Mouse (Mus musculus) natural killer cell, adult 2 months (primary cell): Measurements from ENCODE around the gene Rcn3.

Experiments
- DNase-seq, 2 experiments: peaks; one replicate each; pipeline ENCODE4 v3.0.0; 2022; ENCODE audit warnings: low spot score in 2 of 2

Rcn3 gene

GRCm38 (mm10) chr7:45073949-45074348 is 18.1 kb downstream of the Rcn3 start:
- DNase-seq, result no peak

GRCm38 (mm10) chr7:45073171-45073707 is 18.8 kb downstream of the Rcn3 start:
- peak; percentile 66 to 77 for DNase-seq

DNA sequence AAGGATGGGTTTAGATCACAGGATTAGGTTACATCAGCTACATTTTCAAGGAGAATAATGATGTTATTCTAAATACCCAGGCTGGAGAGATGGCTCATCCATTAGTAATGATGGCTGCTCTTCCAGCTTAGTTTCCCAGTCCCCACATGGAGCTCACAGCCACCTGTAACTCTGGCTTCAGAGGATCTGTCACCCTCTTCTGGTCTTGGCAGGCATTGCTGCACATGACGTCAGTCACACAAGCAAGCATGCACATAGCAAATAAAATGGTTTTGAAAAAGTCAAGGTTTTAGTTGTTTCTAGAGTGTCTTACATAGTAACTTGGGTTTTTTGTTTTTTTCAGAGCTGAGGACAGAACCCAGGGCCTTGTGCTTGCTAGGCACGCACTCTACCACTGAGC is 19.8 kb downstream of the Rcn3 start:
- no peak for DNase-seq

DNA sequence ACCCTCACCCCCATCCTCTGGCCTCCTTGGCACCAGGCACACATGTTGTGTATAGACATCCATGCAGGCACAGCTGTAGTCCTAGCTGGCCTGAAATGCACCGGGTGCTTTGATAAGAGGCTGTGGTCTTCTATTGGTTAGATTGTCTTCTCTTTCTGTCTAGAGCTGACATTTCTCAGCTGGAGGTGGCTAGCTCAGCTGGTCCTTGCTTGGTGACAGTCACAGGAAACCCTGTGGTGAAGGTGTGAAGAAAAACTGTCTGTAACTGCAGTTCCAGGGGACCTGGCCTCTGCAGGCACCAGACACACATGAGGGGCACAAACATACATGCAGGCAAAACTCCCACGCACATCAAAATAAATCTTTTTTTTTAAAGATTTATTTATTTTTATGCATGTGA is 22.4 kb downstream of the Rcn3 start:
- peak; percentile 76 to 86 for DNase-seq

DNA sequence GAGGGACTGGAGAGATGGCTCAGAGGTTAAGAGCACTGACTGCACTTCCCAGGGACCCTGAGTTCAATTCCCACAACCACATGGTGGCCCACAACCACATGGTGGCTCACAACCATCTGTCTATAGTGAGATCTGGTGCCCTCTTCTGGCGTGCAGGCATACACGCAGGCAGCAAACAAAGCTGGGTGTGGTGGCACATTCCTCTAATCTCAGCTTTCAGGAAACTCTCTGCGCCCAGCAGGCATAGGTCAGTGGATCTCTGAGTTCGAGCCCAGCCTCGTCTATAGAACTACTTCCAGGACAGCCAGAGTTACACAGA is 24.1 kb downstream of the Rcn3 start:
- DNase-seq, result peak; percentile 50 to 56

DNA sequence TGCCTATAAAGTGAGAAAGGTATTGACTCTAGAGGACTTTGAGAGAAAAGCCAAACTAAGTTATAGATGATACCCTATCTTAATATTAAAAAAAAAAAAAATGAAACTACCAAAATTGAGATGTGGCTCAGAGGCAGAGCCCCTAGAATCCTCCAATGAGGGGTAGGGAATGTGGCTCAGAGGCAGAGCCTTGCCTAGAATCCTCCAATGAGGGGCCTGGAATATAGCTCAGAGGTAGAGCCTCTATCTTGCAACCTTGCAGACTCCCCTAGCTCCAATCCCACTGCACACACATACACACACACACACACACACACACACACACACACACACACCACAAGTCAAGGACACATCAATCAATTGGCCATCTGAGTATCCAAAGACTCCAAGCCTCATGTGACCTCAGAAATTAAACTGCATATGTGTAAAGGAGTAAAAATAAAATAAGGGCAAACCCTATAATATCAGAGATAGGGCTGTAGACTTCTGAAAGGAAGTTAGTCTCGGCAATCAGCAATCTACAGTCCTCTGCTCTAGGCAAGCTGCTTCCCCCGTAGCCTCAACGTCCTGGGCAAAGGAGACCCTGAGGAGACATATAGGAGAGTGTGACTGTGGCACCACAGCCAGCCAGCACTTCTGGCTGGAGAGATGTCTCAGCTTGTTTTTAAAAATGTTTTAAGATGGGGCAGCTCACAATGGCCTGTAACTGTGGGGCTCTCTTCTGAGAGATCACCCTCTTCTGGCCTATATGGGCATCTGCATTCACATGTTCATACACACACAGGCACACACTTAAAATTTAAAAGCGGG is 24.6 kb downstream of the Rcn3 start:
- DNase-seq, result no peak

DNA sequence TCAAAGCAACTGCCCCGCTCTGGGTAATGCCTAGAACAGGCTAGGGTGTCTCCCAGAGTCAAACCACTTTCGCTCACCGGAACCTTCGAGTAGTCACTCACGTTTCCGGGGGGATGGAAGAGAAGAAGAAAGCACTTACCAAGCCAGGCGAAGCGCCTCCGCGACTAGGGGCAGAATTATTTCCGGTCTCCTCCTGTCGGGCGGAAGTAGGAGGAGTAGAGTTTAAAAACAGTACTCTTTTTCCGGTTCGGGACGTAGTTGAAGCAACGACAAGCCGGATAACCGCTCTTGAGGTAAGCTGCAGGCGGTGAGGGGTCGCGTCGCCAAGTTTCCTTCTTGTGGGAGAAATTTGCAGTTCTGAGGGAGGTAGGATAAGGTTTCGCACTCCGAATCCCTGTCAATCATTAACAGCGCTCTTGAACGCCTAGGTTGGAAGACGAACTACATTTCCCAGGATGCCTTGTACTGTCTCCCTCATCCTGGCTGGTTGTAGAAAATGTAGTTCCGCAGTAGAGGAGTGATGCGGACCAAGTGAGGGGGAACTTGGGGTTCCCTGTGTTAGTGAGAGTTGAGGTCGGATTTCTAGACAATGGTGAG is 29.7 kb downstream of the Rcn3 start, which contains the start of the genes Nosip and Prrg2:
TSS of gene Nosip (plus strand) at position 191 of the 597 bp plus-strand sequence.
TSS of gene Prrg2 (minus strand) at position 439 of the 597 bp plus-strand sequence.
- DNase-seq, result peak; percentile 94

GRCm38 (mm10) chr7:45061532-45062075 is 30.4 kb downstream of the Rcn3 start:
- DNase-seq, result no peak

DNA sequence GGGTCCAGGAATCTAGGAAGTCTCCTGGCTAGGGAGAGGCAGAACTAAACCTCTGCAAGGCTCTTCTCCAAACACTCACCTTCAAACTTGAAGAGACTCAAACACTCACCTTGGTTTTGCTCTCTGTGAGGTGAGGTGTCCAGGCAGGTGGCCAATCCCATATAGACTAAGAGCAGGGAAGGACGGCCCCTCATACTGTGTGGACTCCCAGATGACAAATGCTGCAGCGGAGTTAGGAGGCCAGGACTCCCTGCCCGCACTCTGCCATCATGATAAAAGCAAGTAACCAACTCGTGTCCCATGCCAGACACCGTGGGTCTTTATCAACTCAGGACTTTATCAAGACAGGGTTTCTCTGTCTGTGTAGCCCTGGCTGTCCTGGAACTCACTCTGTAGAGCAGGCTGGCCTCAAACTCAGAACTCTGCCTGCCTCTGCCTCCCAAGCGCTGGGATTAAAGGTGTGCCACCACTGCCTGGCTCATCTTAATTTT is 31.3 kb downstream of the Rcn3 start:
- DNase-seq, result no peak

- no peak for DNase-seq
These were observed 33.1 kb downstream of the Rcn3 start for GRCm38 (mm10) chr7:45058607-45059571.

DNA sequence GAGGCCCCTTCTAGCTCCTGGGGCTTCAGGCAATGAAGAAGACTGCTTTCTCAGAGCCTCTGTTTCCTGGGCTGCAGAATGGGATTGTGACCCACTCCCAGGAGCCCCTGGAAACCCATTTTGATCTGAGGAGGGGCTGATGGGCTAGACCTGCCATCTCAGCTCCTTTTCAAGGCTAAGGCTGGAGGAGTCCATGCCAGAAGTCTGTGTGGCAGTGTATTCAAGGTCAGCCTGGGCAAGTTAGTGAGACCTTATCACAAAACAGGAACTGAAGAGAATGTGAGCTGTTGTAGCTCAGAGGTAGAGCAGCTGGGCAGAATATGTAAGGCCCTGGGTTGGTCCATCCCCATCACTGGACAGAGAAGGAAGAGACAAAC is 35.1 kb downstream of the Rcn3 start:
- DNase-seq, result no peak

DNA sequence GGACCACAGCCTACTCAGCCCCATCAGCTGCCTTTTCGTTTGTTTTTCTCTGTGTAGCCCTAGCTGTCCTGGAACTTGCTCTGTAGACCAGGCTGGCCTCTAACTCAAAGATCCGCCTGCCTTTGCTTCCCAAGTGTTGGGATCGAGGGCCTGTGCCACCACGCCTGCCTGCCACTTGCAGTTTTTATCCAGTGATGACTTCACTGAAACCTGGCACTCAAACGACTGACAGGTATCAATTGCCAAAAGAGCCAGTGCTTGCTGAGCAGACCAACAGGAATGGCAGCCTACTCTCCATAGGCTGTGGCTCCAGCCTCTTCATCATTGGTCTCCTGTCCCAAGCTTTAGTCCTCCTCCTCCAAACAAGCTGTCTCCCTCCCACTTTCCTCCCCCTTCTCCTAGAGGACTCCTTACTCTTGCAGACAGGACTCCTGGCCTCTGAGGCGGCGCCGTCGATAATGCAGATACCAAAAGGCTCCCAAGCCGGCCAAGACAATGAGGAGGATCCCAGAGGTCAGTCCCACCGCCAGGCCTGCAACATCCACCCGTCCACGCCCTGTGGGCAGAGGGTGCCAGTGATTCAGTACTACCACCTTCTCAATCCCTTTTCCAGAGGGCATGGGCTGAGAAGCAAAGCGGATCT is 35.6 kb downstream of the Rcn3 start:
- DNase-seq, result no peak

GRCm38 (mm10) chr7:45053931-45054510 is 38.0 kb downstream of the Rcn3 start:
- DNase-seq, result peak; percentile 88 to 93

DNA sequence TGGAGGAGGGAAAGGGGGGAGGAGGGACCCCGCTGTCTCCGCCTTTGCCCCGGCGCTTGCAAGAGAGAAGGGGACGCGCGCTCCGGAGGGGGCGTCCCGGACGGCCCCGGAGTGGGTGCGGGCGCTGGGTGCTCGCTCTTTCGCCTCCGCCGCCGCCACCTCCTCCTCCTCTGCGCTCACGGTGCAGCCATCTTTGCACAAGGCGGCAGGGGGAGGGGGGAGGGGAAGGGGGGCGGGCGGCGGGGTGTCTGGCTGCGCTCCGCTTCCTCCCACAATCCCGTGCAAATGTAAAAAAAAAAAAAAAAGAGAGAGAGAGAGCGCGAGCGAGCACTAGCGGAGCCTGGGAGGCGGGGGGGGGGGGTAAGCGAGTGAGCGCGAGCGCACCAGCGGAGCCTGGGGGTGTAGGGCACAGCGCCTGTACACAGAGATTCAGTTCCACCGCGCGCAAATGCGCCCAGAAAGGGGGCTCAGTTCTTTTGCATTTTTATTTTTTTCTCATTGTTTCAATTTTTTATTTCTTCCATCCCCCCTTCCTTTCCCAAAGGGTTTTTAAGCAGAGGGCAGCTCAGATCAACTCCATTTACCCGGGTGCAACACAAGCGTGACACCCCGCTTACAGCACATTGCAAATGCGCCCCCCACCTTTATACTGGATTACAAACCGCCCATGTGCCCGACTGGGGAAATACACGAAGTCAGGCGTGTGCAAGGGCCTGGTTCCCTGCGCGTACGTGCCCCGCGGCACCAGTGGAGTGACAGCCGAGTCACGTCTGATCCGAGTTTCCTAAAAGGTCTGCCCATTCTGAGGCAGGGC is 38.7 kb downstream of the Rcn3 start:
- peak; percentile 54 to 71 for DNase-seq

DNA sequence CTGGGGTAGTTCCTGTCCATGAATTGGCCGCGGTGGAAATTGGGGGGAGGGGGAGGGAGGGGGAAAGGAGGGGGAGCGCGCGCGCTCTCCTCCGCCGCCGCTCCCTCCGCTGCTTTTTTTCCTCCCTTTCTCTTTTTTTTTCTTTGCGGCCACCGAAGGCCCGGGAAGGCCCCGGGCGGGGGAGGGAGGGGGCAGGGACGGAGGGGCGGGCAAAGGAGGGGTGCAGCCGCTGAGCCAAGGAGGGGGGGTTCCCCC is 39.2 kb downstream of the Rcn3 start, which contains the start of gene Prr12:
TSS of gene Prr12 (minus strand) at position 20 of the 255 bp plus-strand sequence.
- DNase-seq, result no peak

DNA sequence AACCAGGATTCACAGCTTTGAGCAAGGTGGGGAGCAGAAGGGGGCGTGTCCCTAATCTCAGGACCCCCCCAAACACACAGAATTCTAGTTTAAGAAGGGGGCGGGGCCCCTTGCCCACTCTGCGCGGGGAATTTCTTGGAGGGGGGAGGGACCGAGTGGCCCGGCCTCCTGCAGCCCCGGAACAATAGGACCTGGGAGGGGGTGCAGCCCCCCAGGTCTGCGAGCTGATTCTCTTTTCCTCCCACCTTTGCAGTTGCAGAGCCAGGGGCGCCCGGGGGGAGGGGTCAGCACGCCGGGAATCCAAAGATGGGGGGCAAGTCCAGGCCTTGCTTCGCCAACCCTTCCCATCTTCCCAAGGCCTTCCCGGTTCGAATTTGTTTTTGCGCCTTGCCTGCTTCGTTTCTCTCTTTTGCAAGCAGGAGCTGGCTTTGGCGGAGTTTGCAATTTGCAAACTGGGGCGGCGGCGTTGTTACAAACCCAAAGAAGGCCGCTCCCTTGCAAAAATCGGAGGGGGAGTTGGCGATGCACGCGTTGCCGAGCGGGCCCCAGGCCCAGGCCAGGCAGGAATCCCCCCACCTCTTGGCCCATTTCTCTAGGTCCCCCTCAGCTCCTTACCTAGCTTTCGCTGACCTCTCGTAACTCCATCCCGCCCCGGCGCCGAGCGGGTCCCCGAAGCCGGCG is 39.7 kb downstream of the Rcn3 start:
- DNase-seq, result no peak

GRCm38 (mm10) chr7:45051601-45051974 is 40.4 kb downstream of the Rcn3 start:
- DNase-seq, result no peak

DNA sequence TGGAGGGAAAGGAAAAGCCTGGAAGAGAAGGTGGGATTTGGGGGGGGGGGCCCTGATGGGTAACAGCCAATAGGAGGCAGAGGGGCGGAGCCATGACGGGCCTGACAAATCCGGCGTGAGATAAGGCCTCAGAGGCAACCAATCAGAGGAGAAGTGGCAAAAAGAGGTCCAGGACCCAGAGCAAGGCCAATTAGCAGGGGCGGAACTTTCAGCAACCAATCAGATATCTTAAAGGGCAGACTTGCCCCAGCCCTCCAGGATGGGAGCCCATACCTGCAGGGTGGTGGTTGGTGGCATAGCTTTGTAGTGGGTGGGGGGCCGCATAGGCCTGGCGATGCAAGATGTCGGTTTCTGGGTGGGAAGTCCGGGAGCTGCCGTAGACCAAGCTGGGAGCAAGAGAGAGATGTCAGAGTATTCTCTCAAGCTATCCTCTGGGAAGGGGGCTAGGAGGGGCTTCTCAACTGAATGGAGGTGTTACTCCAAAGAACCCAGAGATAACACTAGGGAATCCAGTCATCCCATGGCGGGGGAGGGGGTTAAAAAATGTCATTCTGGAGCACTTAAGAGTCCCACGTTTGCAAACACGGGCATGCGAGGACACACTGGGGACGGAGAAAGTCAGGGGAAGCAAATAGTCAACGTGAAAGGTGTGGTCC is 40.9 kb downstream of the Rcn3 start:
- DNase-seq, result peak in 1 of 2 experiments; percentile 35
